Mouse (Mus musculus) lung, postnatal 0 days (tissue): ENCODE measurements around the gene Pym1.

ENCODE experiments used
- CTCF ChIP-seq: IDR thresholded peaks from 2 replicates; pipeline ENCODE4 v1.5.1; 2016; ENCODE audit warnings: antibody characterized with exemption, mild to moderate bottlenecking
- EP300 ChIP-seq: IDR thresholded peaks from 2 replicates; pipeline ENCODE4 v1.6.1; 2016; ENCODE audit warnings: antibody characterized with exemption, mild to moderate bottlenecking, control low read depth

GRCm38 (mm10) chr10:128699006-128699405 lies 48.7 kb upstream of the Pym1 start:
- TF ChIP-seq CTCF (no peak), EP300 (no peak)
